Mouse (Mus musculus): ENCODE results near the gene Fam84b.

DNA sequence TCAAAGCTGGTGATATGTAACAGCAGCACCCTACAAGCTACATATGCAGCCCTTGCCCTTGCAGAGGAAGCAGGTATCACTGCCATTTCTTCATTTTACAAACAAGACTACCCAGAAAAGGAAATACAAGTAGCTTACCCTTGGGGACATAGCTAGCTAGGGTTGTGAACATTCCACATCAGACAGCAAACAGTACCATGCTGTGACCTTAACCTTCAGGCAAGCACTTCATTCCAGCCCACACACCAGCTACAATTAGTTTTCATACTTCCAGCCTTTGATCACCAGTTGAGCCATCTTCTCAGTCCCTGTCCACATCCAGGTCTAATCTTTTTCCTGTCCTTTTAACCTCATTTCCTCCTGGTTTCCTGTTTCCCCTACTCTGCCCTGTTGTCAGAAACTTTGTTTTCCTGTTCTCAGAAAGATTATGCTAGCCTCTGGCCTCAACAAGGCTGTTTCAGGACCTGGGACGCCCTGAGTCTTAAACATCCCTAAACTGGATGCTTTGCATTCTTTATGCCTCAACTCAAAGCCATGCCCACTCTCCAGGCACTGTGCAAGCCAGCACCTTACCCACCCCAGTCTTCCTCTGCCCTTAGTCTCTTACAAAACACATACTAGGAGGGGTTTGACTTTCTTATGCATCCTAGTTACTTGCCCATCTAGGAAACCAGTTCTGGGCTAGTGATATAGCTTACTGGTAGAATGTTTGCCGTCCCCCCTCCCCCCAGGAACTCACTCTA lies 19.9 kb downstream of the Fam84b start:
- TF ChIP-seq MAX (IDR thresholded peaks at IDR 0.05) = no peak
- no peak for TF ChIP-seq CEBPB (IDR thresholded peaks at IDR 0.05; ENCODE audit: low read depth)
- TF ChIP-seq USF1 (IDR thresholded peaks at IDR 0.05; ENCODE audit: low read depth) = no peak

Measured in C2C12 (cell line).